Mouse (Mus musculus) layer of hippocampus, adult 18-20 months (tissue): ENCODE results near the gene Mamdc2. TPM values are rescaled to one million over a fixed set of nuclear protein-coding genes. Genes with fewer than 3 reads are reported as not detected.
A peak's percentile ranks its signal among the peaks of the same experiment; 100 is the strongest.

ENCODE experiments used
- DNase-seq, 2 experiments: peaks; one replicate each; pipeline ENCODE4 v3.0.0; 2022; ENCODE audit warnings: low spot score in 2 of 2
- total RNA-seq, 2 experiments: library from RNA; stranded (reverse); gene quantifications; 2 replicates each; pipeline ENCODE4 v1.2.3; 2021

The Mamdc2 gene
- total RNA-seq, 2 experiments from 2014 or later, result 0.68 to 0.79 TPM

GRCm38 (mm10) chr19:23361124-23361523, 87.1 kb downstream of the Mamdc2 start:
- peak; percentile 89 to 96 for DNase-seq

- DNase-seq, result peak; percentile 21 to 57
Measured at GRCm38 (mm10) chr19:23360536-23360935, 87.7 kb downstream of the Mamdc2 start.

DNA sequence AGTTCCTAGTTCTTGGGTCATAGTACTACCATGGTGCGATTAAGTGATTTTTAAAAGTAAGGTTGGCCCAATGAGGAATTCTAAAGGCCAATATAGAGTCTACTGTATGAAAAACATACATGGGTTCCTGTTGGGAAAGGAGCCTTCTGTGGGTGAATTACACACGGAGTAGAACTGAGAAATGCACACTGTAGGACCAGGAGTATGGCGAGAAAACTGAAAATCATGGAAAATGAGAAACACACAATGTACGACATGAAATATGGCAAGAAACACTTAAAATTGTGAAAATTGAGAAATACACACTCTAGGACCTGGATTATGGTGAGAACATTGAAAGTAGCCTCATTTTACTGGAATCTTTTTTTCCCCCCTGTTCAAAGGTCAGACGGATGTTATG, 91.0 kb downstream of the Mamdc2 start:
- DNase-seq, result no peak

DNA sequence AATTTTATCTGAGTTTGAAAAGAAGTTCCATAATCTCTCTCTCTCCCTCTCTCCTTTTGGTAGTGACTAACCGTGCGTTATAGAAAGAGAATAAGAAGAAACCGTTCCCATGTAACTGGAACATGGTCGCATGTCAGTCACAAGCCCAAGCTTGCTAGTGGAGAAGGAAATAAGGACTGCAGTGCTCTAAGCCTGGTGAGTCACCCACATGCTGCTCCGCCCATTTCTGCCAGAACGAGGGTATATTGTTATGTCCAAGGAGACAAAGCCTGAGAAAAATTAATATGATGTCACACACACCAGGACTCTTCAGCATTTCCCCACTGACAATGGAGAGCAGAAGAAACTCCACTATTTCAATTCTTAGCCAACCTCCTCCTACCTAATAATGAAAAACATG, 93.5 kb downstream of the Mamdc2 start:
- DNase-seq, result no peak

GRCm38 (mm10) chr19:23353881-23354401, 94.3 kb downstream of the Mamdc2 start:
- no peak for DNase-seq

- DNase-seq, result no peak
Measured at GRCm38 (mm10) chr19:23353161-23353560, 95.1 kb downstream of the Mamdc2 start.

- no peak for DNase-seq
Measured at GRCm38 (mm10) chr19:23351808-23352491, 96.3 kb downstream of the Mamdc2 start.

DNA sequence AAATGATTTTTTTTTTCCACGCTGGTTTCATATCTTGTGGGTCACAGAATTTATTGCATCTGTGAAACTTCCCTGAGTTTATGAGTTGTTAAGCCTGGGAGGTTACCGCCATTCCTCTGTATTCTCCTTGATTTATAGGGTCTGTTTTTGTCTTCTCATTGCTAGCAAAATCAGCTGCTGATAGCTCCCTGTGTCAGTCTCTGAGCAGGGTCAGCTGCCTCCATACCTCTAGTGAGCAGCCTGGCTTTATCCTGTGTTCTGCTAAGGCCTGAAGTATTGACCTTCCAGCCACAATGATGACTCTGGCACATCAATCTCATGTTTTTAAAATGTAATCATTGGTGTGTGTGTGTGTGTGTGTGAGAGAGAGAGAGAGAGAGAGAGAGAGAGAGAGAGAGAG, 98.3 kb downstream of the Mamdc2 start:
- no peak for DNase-seq

DNA sequence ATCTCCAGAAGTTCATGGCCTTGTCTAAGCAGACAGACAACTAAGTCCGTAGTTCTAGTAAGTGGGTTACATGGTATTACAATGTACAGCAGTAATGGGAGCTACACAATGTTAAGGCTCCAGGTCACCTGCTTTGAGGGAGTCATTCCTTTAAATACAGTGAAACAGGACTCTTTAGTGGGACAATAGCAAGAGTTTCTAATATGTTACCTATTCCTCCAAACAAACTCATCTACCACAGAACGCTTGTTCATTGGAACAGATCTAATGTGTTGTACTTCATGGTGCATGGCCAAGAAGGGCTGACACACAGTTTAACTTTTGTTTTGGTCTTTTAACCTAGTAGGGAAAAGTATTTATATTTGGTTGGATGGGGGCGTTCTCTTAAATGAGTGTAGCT, 105.5 kb downstream of the Mamdc2 start:
- DNase-seq, result no peak

DNA sequence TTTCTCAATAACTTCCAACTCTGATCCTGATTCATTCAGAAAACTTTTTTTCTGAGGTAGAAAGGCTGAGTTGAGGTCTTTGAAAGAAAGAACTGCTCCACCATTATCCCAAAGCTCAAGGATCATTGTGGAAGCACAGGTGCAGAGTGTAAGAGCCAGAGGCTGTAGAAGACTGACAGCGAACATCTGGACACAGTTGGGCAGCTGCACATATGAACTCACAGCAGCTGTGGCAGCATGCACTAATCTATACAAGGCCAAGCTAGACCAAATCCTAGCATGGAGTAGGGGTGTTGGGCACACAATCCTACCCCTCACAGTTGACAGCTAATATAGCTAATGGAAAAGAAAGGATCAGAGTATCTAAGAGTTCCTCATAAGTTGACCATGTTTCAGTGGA, 115.4 kb downstream of the Mamdc2 start:
- DNase-seq, result no peak

GRCm38 (mm10) chr19:23330842-23331241, 117.4 kb downstream of the Mamdc2 start:
- DNase-seq, result no peak

DNA sequence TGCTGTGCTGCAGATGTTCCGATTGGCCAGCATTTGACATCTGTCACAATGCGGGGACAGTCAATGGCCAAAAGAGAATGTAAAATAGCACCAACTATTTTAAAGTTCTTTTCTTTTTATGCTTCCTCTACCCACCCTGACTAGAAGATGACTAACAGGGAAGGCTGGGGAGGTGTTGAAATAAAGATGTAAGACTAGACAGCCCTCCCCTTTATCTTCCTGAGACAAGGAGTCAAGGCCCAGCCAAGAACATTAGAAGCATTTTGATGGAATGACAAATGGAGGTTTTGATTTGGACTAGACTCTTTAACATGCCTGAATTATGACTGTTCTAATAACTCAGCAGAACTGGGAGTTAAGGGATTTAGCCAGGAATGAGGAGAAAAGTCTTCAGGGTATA, 118.9 kb downstream of the Mamdc2 start:
- DNase-seq, result no peak

DNA sequence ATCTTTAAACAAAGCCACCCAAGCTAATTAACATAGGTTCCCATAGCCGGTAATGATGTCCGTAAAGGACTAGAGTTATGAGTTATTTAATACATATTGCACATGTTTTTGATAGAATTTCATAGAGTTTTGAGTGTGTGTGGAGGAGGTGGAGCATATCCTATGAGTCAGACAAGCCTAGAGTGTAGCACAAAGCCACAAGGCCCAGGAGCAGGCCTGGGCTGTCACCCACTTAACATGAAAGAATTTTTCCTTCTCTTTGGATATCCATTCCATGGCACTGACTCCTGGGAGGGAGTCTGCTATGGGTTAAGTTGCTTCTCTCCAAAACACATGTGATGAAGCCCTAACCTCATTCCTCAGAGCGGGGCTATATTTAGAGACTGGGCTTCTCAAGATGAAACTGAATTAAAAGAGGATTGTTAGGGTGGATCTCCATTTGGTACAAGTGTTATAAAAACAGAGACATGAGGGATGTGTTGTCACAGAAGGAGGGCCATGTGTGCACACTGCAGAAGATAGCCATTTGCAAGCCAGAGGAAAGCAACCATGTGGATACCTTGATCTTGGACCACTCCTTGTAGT, 121.1 kb downstream of the Mamdc2 start:
- DNase-seq, result no peak

- DNase-seq, result no peak
Measured at GRCm38 (mm10) chr19:23323107-23323506, 125.1 kb downstream of the Mamdc2 start.

GRCm38 (mm10) chr19:23317989-23318358, 130.3 kb downstream of the Mamdc2 start:
- no peak for DNase-seq

GRCm38 (mm10) chr19:23317295-23317988, 130.8 kb downstream of the Mamdc2 start:
- no peak for DNase-seq

DNA sequence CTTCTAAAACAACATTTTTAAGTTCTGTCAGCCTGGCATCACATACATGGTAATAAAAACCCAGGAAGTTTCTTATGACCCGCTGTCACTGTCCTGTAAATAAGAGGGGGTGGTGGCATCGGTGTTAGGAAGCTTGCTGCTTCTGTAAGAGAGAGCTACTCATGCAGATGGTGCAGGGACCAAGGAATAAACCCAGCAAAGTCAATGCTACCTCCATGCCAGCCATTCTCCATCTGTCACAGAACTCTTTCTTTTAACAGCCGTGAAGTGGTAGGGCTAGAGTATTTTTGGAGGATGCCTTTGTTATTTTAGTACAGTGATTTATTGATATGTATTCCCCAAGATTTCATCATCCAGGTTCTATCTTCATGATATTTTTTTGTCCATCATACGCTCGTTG, 131.4 kb downstream of the Mamdc2 start:
- DNase-seq, result peak in 1 of 2 experiments; percentile 13

- no peak for DNase-seq
Measured at GRCm38 (mm10) chr19:23309979-23310378, 138.3 kb downstream of the Mamdc2 start.

DNA sequence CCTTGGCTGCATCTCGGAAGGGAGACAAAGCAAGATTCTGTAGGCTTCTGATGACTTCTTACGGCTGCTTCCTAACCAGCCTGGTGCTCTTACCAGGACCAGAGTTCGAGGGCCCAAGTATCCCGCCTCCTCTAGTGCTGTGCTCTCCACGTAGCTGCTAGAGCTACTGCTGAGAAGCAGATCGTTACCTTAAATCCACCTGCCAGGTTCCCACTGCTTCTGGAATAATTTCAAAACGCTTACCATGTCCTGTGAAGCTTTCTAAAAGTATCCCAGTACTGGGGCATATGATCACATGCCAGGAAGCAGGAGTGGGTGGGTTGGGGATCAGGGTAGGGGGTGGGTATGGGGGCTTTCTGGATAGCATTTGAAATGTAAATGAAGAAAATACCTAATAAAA, 141.6 kb downstream of the Mamdc2 start:
- DNase-seq, result no peak

GRCm38 (mm10) chr19:23299987-23300386, 148.3 kb downstream of the Mamdc2 start:
- DNase-seq, result peak; percentile 8 to 22

DNA sequence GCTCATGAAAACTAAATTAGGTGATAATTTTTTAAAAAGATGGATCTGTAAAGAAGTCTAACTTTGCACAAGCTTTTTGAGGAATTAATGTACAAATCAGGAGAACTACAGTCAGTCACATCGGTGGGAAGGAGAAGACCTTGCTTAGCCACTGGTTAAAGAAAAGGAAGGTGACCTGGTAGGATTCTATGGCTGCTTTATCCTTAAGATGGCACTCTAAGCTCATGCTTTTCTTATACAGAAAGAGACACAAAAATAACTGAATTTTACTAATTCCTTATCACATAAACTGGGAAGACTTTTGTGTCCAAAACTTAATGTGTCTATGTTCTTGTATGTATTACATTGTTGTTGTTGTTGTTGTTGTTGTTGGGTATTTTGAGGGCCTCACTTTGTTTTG, 149.3 kb downstream of the Mamdc2 start:
- DNase-seq, result no peak

GRCm38 (mm10) chr19:23297191-23297590, 151.1 kb downstream of the Mamdc2 start:
- DNase-seq, result no peak
